Mouse (Mus musculus): ENCODE results near the gene Vax2.

Vax2 gene

DNA sequence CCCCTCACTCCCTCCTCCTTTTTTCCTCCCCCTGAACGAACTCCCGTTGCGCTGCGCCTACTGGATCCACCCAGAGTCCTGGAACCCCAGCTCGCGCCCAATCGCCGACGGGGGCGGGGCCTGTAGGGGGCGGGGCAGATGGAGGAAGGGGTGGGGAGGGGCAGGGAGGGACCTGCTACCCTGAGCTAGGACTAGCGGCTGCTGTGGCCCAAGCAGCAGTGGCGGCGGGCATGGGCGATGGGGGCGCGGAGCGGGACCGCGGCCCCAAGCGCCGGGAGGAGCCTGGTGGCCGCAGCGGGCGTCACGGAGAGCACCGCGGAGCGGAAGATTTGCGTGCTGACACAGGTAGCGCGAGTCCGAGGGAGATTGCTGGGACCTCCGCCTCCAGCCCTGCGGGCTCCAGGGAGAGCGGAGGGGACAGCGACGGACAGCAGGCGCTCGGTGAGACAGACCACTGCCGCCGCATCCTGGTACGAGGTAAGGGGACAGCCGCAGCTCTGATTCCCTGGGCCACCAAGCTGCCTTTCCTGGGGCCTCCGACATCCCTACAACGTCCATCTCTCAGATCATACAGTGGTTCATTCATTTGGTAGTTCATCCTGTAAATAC lies at the start of gene Vax2:
Gene Vax2 (plus strand): TSS at position 198 of the 609 bp plus-strand sequence.
- in situ Hi-C loops (cut with MboI; ENCODE audit: low pct_unique_long_range_greater_than_20kb in 1 of 2, low sequenced_read_pairs in 2 of 2, unreplicated experiment in 1 of 2) = loop anchor here in 1 of 2 experiments (10.0 to 25.0 kb wide), 3 partner anchors 646 to 1801 kb away; partner anchors contain the start of genes Egr4 and Fbxo41

DNA sequence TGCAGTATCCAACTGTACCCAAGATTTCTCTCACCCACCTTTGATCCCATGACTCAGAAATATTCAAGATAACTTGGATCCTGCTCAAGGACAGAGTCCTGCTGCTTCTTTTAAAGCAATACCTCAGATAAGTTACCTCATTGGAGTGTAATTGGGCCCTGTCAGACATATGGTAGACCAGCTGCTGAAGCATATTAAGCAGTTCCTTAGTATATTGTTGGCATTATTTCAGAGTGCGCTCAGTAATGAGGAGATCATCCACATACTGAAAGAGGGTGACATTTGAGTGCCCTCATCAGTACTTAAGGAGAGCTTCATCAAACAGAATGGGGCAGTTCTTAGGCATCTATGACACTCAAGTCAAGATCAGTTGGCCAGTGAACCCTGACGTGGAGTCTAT lies 46.1 kb upstream of the Vax2 start:
- in situ Hi-C loops (cut with MboI; ENCODE audit: low pct_unique_long_range_greater_than_20kb in 1 of 2, low sequenced_read_pairs in 2 of 2, unreplicated experiment in 1 of 2) = loop anchor here in 1 of 2 experiments (25.0 kb wide), 1 partner anchor 303 kb away; no protein-coding TSS in a partner anchor

DNA sequence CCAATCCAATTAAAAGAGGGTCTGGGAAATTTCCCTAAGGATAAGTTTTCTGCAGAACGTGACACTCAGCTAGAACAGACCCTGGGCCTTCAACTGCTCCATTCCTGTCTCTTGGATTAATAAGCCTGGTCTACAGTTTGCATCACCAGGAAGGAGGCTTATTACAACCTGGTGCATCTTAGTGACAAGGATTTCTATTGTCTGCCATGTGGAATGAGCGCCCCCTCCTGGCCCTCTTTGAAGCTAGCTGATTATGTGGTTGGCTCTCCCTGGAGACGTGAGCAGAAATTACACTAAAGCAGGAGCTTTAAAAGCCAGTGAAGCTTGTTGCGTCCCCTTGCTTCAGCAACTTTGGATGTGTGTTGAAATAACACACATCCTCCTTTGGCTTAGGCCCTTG lies 37.7 kb upstream of the Vax2 start:
- in situ Hi-C loops (cut with MboI; ENCODE audit: low pct_unique_long_range_greater_than_20kb in 1 of 2, low sequenced_read_pairs in 2 of 2, unreplicated experiment in 1 of 2) = loop anchor here (10.0 to 25.0 kb wide), 2 partner anchors 311 to 319 kb away; no protein-coding TSS in a partner anchor

DNA sequence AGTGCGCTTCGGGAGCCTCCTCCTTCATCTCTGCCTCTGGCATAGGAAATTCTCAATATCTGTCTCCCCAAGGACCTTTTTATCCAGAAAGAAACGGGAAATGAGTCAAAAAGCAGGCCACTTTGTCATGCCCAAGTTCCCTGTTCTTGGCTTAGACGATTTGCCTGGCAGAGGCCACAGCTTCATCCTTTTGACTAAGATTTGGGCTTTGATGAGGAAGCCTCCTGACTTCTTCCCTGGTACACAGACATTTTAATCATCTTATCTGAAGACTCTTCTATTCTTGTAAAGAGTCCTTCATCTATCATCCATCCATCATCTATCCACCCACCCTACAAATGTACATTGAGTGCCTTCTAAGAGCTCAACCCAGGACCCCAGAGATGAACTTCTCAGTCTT lies 33.3 kb upstream of the Vax2 start, which contains the start of gene Cd207:
Gene Cd207 (minus strand): TSS at position 101 of the 400 bp plus-strand sequence.
- in situ Hi-C loops (cut with MboI; ENCODE audit: low pct_unique_long_range_greater_than_20kb in 1 of 2, low sequenced_read_pairs in 2 of 2, unreplicated experiment in 1 of 2) = loop anchor here in 1 of 2 experiments (10.0 kb wide), 1 partner anchor 323 kb away; no protein-coding TSS in a partner anchor

DNA sequence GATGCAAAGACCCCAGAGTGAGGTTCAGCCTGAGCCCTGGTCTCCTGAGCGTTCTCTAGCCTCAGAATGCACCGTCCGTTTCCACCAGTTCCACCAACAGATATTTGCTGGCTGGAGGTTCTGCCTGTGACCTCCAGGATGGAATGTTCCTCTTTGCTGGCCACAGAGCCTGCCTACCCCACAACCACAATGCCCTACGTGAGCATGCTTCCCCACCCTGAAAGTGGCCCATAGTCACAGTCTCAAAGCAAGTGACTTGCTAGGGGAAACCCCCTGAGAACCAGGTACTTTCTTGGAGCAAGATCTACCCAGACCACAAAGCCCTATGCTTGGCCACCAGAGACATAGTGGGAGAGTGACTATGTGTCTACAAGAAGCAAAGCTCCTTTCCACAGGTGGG lies 21.7 kb upstream of the Vax2 start:
- in situ Hi-C loops (cut with MboI; ENCODE audit: low pct_unique_long_range_greater_than_20kb in 1 of 2, low sequenced_read_pairs in 2 of 2, unreplicated experiment in 1 of 2) = loop anchor here in 1 of 2 experiments (5.0 to 10.0 kb wide), 2 partner anchors 45 to 63 kb away; no protein-coding TSS in a partner anchor

DNA sequence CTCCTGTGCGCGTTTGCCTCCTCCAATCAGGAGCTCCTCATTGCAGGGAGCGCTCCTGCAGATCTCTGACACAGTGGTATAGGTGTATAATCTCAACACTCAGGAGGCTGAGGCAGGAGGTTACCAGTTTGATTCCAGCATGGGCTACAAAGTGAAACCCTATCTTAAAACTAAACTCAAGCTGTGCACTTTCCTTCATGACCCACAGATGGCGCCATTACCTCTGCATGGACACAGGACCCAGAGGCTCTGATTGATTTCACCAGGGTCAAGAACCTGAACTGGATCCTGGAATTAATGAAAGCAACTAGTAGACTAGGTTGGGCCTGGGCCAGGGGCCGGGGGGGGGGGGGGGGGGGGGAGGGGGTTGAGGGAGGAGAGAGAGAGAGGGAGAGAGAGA lies 20.8 kb upstream of the Vax2 start:
- in situ Hi-C loops (cut with MboI; ENCODE audit: low pct_unique_long_range_greater_than_20kb in 1 of 2, low sequenced_read_pairs in 2 of 2, unreplicated experiment in 1 of 2) = loop anchor here in 1 of 2 experiments (5.0 kb wide), 1 partner anchor 87 kb away; the partner anchor contains the start of gene Tex261

DNA sequence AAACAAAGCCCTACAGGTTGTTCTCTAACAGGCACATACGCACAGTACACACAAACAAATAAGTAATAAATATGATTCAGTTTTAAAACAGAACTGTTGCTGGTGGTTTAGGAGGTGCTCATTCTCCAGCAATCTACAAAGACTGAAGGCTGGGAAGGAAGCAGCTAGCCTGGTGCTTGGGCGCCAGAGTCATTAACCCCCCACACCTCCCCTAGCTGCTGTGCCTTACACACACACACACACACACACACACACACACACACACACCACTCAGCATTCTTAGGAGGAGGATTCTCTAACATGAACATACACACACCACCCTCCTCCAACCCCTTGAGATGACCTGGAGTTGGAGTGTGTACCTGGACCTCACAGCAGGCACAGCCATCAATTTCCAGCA lies 20.1 kb upstream of the Vax2 start:
- in situ Hi-C loops (cut with MboI; ENCODE audit: low pct_unique_long_range_greater_than_20kb in 1 of 2, low sequenced_read_pairs in 2 of 2, unreplicated experiment in 1 of 2) = loop anchor here in 1 of 2 experiments (5.0 kb wide), 1 partner anchor 86 kb away; the partner anchor contains the start of gene Tex261

DNA sequence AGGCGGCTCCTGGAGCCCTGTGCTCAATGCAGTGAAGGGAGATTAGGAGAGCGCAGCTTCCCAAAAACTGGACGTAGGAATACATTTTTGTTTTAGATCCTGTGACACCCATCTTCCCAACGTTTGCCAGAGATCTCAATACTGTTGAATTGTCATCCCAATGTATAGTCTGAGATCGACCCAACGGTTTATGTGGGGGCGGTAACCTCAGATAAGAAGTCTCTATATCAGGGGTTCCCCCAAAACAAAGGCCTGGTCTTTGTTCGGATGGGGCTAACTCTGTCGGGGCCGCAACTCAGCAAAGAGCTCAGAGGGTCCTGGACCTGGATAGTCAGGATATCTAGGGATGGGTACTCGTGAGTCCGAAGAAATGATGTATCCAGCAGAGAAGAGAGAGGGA lies 18.1 kb upstream of the Vax2 start:
- in situ Hi-C loops (cut with MboI; ENCODE audit: low pct_unique_long_range_greater_than_20kb in 1 of 2, low sequenced_read_pairs in 2 of 2, unreplicated experiment in 1 of 2) = loop anchor here in 1 of 2 experiments (5.0 kb wide), 1 partner anchor 84 kb away; the partner anchor contains the start of gene Tex261

DNA sequence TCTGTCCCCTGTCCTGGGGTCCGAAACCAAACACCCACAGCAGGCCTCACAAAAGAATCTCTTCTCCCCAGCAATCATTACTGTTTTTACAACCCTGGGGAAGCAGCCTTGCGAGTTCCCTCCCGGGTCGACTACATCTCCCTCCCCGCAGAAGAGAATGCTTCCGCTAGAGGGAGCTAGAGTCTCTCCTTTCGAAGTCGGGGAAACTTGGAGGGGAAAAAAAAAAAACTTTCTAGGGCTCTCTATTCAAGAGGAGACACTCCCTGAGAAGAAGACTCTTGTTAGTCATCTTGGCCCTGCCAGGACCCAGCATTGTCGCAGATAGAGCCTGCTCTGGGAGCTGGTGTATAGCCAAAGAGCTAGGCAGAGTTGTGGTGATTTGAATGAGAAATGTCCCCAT lies 17.2 kb upstream of the Vax2 start:
- in situ Hi-C loops (cut with MboI; ENCODE audit: low pct_unique_long_range_greater_than_20kb in 1 of 2, low sequenced_read_pairs in 2 of 2, unreplicated experiment in 1 of 2) = loop anchor here in 1 of 2 experiments (5.0 kb wide), 1 partner anchor 83 kb away; the partner anchor contains the start of gene Tex261

DNA sequence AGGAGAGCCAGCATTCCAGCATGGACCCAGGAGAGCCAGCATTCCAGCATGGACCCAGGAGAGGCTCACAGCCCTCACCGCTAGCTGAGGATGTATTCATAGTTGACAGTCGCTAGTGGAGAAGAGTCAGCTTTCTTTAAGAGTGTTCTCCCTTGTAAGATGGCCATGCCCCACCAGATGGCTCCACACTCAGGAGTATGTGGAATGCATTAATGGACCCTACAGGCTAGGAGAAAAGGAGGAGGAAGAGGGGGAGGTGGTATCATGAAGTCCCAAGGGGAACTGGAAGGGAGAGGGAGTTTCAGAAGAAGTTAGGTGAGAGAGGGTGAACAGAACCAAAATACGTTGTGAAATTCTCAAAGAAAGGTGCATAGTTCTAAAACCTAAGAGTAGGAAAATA lies 15.3 kb upstream of the Vax2 start:
- in situ Hi-C loops (cut with MboI; ENCODE audit: low pct_unique_long_range_greater_than_20kb in 1 of 2, low sequenced_read_pairs in 2 of 2, unreplicated experiment in 1 of 2) = no loop called here

DNA sequence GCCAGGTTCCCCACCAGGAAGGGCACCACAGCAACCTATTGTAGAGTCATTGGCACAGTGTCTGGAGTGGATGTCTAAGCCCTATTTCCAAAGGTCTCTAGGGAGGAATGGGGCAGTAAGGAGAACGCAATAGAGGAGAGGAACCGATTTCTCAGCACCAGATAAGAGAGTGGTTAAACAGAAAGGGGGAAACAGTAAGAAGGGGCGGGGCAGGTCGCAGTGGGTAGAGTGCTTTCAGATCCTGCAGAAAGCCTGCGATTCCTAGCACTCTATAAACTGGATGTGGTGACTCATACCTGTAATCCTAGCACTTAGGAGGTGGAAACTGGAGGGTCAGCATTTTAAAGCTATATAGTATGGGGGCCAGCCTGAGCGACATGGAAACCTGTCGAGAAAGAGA lies 14.4 kb upstream of the Vax2 start:
- in situ Hi-C loops (cut with MboI; ENCODE audit: low pct_unique_long_range_greater_than_20kb in 1 of 2, low sequenced_read_pairs in 2 of 2, unreplicated experiment in 1 of 2) = no loop called here

DNA sequence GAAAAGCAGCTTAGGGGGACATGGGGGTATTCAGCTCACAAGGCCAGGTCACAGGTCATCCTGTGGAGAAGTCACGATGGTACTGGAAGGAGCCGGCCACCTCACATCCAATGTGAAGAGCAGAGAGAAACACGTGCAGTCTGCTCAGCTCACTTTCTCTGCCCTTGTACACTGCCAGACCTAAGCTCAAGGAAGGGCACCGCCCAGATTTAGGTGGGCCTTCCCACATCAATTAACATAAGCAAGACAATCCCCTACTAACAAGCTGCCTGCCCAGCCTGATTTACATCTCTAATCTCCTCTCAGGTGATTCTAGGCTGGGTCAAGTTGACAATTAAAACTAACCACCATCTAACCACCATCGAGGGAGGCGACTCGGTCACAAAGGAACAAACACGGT lies 13.1 kb upstream of the Vax2 start:
- in situ Hi-C loops (cut with MboI; ENCODE audit: low pct_unique_long_range_greater_than_20kb in 1 of 2, low sequenced_read_pairs in 2 of 2, unreplicated experiment in 1 of 2) = no loop called here

DNA sequence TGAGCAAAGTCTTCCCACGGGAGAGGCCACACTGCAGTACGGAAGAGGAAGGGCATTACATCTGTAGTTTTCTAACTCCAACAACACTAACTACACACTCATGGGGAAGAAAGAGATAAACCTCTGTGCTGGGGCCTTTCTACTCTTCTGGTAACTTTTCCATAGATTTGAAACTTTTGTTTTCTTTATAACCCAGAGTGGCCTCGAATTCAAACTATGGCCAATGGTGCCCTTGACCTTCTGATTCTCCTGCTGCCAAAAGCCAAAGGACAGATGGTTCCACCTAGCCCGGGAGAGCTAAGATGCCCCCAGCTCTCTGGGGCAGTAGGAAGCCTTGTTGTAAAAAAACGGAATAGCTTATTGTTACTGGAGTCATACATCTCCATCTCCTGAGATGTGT lies 11.1 kb upstream of the Vax2 start:
- in situ Hi-C loops (cut with MboI; ENCODE audit: low pct_unique_long_range_greater_than_20kb in 1 of 2, low sequenced_read_pairs in 2 of 2, unreplicated experiment in 1 of 2) = loop anchor here in 1 of 2 experiments (5.0 to 25.0 kb wide), 2 partner anchors 1487 to 1812 kb away; partner anchors contain the start of genes Egr4, Emx1 and Fbxo41

DNA sequence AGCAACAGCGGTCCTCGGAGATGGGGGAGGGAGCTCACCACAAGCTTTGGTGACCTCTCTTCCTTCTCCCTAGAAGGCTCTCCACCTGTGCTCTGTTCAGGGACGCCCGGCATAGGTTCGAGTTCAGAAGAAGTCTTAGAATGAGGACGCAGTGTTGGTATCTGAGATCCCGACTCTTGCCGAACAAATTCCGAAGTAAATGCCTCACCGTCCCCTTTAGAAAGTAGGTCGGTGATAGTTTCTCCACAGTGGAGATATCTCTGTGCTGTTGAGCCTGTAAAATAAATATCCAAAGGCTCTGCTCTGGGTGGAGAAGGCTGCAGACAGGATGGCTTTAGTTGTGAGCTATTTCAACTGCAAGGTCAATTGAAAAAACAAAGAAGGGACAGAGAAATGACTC lies 10.1 kb upstream of the Vax2 start:
- in situ Hi-C loops (cut with MboI; ENCODE audit: low pct_unique_long_range_greater_than_20kb in 1 of 2, low sequenced_read_pairs in 2 of 2, unreplicated experiment in 1 of 2) = loop anchor here in 1 of 2 experiments (5.0 to 25.0 kb wide), 2 partner anchors 1486 to 1811 kb away; partner anchors contain the start of genes Egr4, Emx1 and Fbxo41

DNA sequence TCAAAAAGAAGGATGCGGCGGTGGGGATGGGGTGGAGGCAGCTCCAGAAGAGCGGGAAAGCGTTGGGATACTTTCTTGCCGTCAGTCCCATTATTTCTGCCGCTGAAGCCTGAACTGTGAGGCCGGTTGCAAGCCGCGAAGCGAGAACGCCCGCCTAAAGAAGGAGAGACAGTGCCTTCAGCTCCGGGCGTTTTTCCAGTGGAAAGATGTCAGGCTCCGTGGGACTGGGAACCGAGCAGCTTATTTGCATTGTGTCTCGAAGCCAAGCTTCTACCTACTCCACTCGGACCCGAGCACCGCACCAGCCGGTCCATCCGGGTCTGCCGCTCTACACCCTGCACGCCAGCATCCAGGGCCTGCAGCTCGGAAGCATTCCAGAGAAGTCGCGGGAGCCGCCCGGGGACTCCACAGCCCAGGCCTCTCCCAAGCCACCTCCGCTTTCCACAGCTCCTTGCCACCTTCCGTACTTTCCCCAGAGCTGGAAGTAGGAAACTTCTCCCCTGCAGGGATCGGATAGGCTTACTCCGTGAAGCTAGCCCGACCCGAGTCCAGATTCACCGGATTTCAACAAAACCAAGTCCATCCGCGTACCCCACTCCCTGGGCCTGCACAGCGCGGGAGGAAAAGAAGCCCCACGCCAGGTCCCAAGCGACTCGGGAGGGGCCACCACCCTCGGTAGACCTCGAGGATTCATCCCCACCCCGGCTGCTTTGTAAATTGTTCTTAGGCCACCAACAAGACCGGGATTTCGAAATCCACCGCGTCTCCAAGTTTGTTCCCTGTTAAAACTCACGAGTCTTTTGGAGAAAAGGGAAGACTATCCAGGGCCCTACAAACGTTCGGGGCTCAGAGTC lies 8.7 kb upstream of the Vax2 start:
- in situ Hi-C loops (cut with MboI; ENCODE audit: low pct_unique_long_range_greater_than_20kb in 1 of 2, low sequenced_read_pairs in 2 of 2, unreplicated experiment in 1 of 2) = loop anchor here in 1 of 2 experiments (5.0 to 25.0 kb wide), 2 partner anchors 1485 to 1810 kb away; partner anchors contain the start of genes Egr4, Emx1 and Fbxo41

DNA sequence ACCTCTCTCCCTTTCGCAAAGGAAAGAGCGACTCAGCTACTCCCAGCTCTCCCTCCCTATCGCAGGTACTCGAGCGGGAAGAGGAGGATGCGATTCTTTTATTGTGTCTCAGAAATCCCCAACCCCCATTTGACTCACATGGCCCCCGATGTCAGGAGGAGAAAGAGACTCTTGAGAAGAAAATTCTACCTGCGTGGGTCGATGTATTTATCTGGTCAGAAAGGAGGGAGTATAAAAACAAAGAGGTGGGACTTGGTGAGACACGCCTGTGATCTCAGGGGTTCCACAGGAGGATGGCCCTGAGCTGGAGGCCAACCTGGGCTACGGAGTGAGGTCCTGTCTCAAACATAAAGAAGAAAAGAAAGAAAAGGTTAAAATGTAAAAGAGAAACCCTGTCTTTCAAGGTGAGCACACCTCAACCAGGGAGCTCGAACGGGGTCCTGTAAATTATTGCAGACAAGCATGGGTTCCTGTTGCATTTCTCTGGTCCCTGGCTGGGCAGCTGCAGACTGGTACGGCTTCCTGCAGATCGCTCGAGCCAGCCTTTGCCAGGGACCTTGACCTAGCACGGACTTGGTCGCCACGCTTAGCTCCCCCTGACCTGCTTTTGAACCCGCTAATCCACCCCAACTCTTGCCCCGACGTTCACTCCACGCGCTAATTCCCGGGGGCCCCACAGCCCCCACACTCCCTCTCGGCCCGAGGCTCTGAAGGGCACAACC lies 7.9 kb upstream of the Vax2 start:
- in situ Hi-C loops (cut with MboI; ENCODE audit: low pct_unique_long_range_greater_than_20kb in 1 of 2, low sequenced_read_pairs in 2 of 2, unreplicated experiment in 1 of 2) = loop anchor here in 1 of 2 experiments (5.0 to 25.0 kb wide), 2 partner anchors 1484 to 1809 kb away; partner anchors contain the start of genes Egr4, Emx1 and Fbxo41

DNA sequence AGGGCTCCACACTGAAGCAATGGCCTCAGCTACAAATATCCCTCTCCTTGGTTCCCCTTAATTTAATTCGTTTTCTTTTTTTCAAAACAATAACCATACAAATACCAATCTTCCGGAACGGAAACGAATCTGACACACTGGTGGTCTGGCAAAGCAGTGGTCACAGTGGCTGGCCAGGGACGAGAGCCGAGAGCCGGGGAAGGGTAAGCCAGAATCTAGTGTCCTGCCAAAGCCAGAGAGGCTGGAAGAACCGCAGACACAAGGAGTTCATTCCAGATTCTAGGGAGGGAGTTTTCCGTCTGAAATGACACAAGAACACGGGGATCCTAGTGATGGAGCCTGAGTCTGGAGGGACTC lies 7.4 kb upstream of the Vax2 start:
- in situ Hi-C loops (cut with MboI; ENCODE audit: low pct_unique_long_range_greater_than_20kb in 1 of 2, low sequenced_read_pairs in 2 of 2, unreplicated experiment in 1 of 2) = loop anchor here in 1 of 2 experiments (5.0 to 25.0 kb wide), 2 partner anchors 1484 to 1809 kb away; partner anchors contain the start of genes Egr4, Emx1 and Fbxo41

DNA sequence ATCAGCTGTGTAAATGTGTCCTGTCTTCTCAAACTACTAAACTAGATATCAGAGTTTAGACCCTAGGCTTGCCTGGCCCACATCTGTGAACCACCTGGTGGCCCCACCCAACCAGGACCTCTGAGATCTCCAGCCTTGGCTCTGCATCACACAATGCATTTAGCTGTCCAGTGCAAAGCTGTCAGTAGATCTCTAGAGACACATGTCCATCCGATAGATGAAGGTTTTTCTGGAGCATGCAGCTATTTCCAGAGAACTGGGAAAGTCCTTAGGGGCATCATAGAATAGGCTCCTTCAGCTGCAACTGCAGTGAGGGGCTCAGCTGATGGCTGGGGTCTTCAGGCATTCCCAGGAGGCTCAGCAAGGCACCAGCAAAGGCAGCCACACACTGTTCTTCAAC lies 6.8 kb upstream of the Vax2 start:
- in situ Hi-C loops (cut with MboI; ENCODE audit: low pct_unique_long_range_greater_than_20kb in 1 of 2, low sequenced_read_pairs in 2 of 2, unreplicated experiment in 1 of 2) = loop anchor here in 1 of 2 experiments (5.0 to 25.0 kb wide), 2 partner anchors 1483 to 1808 kb away; partner anchors contain the start of genes Egr4, Emx1 and Fbxo41
